Comparison of ENCODE assay signal across 9 mouse cellular contexts in genomic region chr3:150610681-150611101, GRCm38 (mm10).
A peak's percentile ranks its signal among the peaks of the same experiment; 100 is the strongest.
DNase-seq lines count a peak whose midpoint lies in the region; ATAC-seq and TF ChIP-seq lines count a peak whose summit lies in the region.
"Had no signal": no experiment of that assay in that cellular context is flagged by ENCODE, and none has a peak within 500 bp of the region (broad histone marks: within the 10 kb centered on the region; RNA-seq: fewer than 3 reads in every experiment).

No protein-coding gene starts in this region.

- WGBS in forebrain, embryonic 13.5 days, result 82% methylated on average over 15 of the region's 15 CpGs
- WGBS in forebrain, embryonic 11.5 days, result 83% methylated on average over 15 of the region's 15 CpGs
- 5% methylated on average over 15 of the region's 15 CpGs for WGBS in cerebellum, adult 2 months
- WGBS in intestine, embryonic 14.5 days, result 44% methylated on average over 15 of the region's 15 CpGs
- 40% methylated on average over 15 of the region's 15 CpGs for WGBS in limb, embryonic 12.5 days

- no peak for TF ChIP-seq CTCF in cerebellum, adult 2 months (IDR thresholded peaks at IDR 0.05; ENCODE audit: borderline replicate concordance, insufficient read depth, low read depth, low read length)

- H3K4me3 ChIP-seq in forebrain, embryonic 13.5 days, result no peak overlapping the region
- no peak overlapping the region for H3K4me3 ChIP-seq in forebrain, embryonic 11.5 days (ENCODE audit: low read depth, low read length)
- peak overlapping the region; percentile 40 for H3K4me3 ChIP-seq in cerebellum, adult 2 months (replicated peaks; ENCODE audit: insufficient read depth, low read depth, low read length)
- peak overlapping the region; percentile 10 for H3K4me3 ChIP-seq in intestine, embryonic 14.5 days (ENCODE audit: low read depth, low read length)
- H3K4me3 ChIP-seq in limb, embryonic 12.5 days (replicated peaks), result peak overlapping the region; percentile 27
- H3K4me3 ChIP-seq: liver, embryonic 13.5 days had no signal

- H3K9me3 ChIP-seq in forebrain, embryonic 13.5 days (replicated peaks), result no peaks in the 10 kb centered on the region
- H3K9me3 ChIP-seq in forebrain, embryonic 11.5 days (ENCODE audit: control insufficient read depth, low read length), result no peaks in the 10 kb centered on the region
- H3K9me3 ChIP-seq in intestine, embryonic 14.5 days (ENCODE audit: control insufficient read depth, low read length), result no peaks in the 10 kb centered on the region
- no peaks in the 10 kb centered on the region for H3K9me3 ChIP-seq in limb, embryonic 12.5 days
- H3K9me3 ChIP-seq: liver, embryonic 13.5 days had no signal

- DNase-seq in forebrain, embryonic 11.5 days (ENCODE audit: low spot score), result no peak
- peak; percentile 45 to 56 for DNase-seq in cerebellum, adult 2 months
- peak; percentile 32 for DNase-seq in gastrocnemius, adult 18-20 months (ENCODE audit: low spot score)
- peak; percentile 75 for DNase-seq in intestine, embryonic 14.5 days (ENCODE audit: low spot score)
- DNase-seq in ovary, postnatal 10 days (ENCODE audit: low spot score), result peak; percentile 40
- no peak for DNase-seq in thymus, adult 18-20 months
- DNase-seq: liver, embryonic 13.5 days had no signal

- H3K27ac ChIP-seq in forebrain, embryonic 13.5 days, result no peak overlapping the region
- H3K27ac ChIP-seq in forebrain, embryonic 11.5 days (ENCODE audit: low read depth, low read length), result no peak overlapping the region
- H3K27ac ChIP-seq in cerebellum, adult 2 months (ENCODE audit: insufficient read depth, low read length), result no peak overlapping the region
- peak overlapping the region; percentile 72 for H3K27ac ChIP-seq in intestine, embryonic 14.5 days (ENCODE audit: low read depth)
- peak overlapping the region; percentile 72 for H3K27ac ChIP-seq in limb, embryonic 12.5 days
- H3K27ac ChIP-seq: liver, embryonic 13.5 days had no signal

- no peaks in the 10 kb centered on the region for H3K27me3 ChIP-seq in forebrain, embryonic 13.5 days
- no peaks in the 10 kb centered on the region for H3K27me3 ChIP-seq in forebrain, embryonic 11.5 days (ENCODE audit: control insufficient read depth, insufficient read depth, low read length)
- no peaks in the 10 kb centered on the region for H3K27me3 ChIP-seq in cerebellum, adult 2 months (ENCODE audit: control insufficient read depth, insufficient read depth, low read length)
- H3K27me3 ChIP-seq in intestine, embryonic 14.5 days (replicated peaks; ENCODE audit: control insufficient read depth, insufficient read depth, low read length), result no peaks in the 10 kb centered on the region
- no peaks in the 10 kb centered on the region for H3K27me3 ChIP-seq in limb, embryonic 12.5 days
- H3K27me3 ChIP-seq: liver, embryonic 13.5 days had no signal

- no peaks in the 10 kb centered on the region; the same call in 1 of the 2 replicates for H3K4me1 ChIP-seq in forebrain, embryonic 13.5 days
- H3K4me1 ChIP-seq in forebrain, embryonic 11.5 days (replicated peaks; ENCODE audit: control insufficient read depth, insufficient read depth, low read length), result no peaks in the 10 kb centered on the region
- no peaks in the 10 kb centered on the region for H3K4me1 ChIP-seq in cerebellum, adult 2 months (ENCODE audit: control insufficient read depth, insufficient read depth, low read length)
- H3K4me1 ChIP-seq in intestine, embryonic 14.5 days (replicated peaks; ENCODE audit: control insufficient read depth, insufficient read depth, low read length), result no peaks in the 10 kb centered on the region
- no peaks in the 10 kb centered on the region for H3K4me1 ChIP-seq in limb, embryonic 12.5 days (replicated peaks)
- H3K4me1 ChIP-seq: liver, embryonic 13.5 days had no signal

- H3K4me2 ChIP-seq in forebrain, embryonic 13.5 days, result no peak overlapping the region
- H3K4me2 ChIP-seq in forebrain, embryonic 11.5 days (ENCODE audit: low read depth, low read length, severe bottlenecking), result no peak overlapping the region
- peak overlapping the region; percentile 35 for H3K4me2 ChIP-seq in intestine, embryonic 14.5 days (ENCODE audit: low read length)
- peak overlapping the region; percentile 48 for H3K4me2 ChIP-seq in limb, embryonic 12.5 days
- H3K4me2 ChIP-seq: liver, embryonic 13.5 days had no signal

- H3K9ac ChIP-seq in forebrain, embryonic 13.5 days, result no peak overlapping the region
- H3K9ac ChIP-seq in forebrain, embryonic 11.5 days (ENCODE audit: low read length), result no peak overlapping the region
- H3K9ac ChIP-seq in intestine, embryonic 14.5 days (ENCODE audit: low read length), result no peak overlapping the region
- 0 out of 2 replicates have a peak overlapping the region, but pooled peaks have one; percentile 32 for H3K9ac ChIP-seq in limb, embryonic 12.5 days (replicated peaks)
- H3K9ac ChIP-seq: liver, embryonic 13.5 days had no signal

- no peak for TF ChIP-seq POLR2A in cerebellum, adult 2 months (IDR thresholded peaks at IDR 0.05; ENCODE audit: borderline replicate concordance, insufficient read depth, low read length)

- H3K36me3 ChIP-seq in forebrain, embryonic 13.5 days (ENCODE audit: poor library complexity, severe bottlenecking), result no peaks in the 10 kb centered on the region
- no peaks in the 10 kb centered on the region for H3K36me3 ChIP-seq in forebrain, embryonic 11.5 days (ENCODE audit: control insufficient read depth, insufficient read depth, low read length)
- H3K36me3 ChIP-seq in intestine, embryonic 14.5 days (ENCODE audit: control insufficient read depth, insufficient read depth, low read length), result no peaks in the 10 kb centered on the region
- no peaks in the 10 kb centered on the region for H3K36me3 ChIP-seq in limb, embryonic 12.5 days
- H3K36me3 ChIP-seq: liver, embryonic 13.5 days had no signal

- ATAC-seq in forebrain, embryonic 13.5 days, result peak; percentile 74; the same call in 1 of the 2 replicates
- ATAC-seq in forebrain, embryonic 11.5 days (replicated peaks; ENCODE audit: low FRiP score), result no peak
- peak; percentile 60; the same call in 1 of the 2 replicates for ATAC-seq in intestine, embryonic 14.5 days (replicated peaks; ENCODE audit: low FRiP score, low TSS enrichment, low read depth)
- no peak for ATAC-seq in limb, embryonic 12.5 days (ENCODE audit: insufficient number of reproducible peaks, insufficient read depth, low FRiP score, low TSS enrichment, low read depth)

Comparison
In these comparisons a context has a peak if more than half of its experiments do, and no peak if none do; other contexts are left out.
1. ATAC-seq: peak in forebrain, embryonic 13.5 days (single experiment) and intestine, embryonic 14.5 days (single experiment); none in forebrain, embryonic 11.5 days (single experiment) and limb, embryonic 12.5 days (single experiment).
2. H3K27ac ChIP-seq: peak in intestine, embryonic 14.5 days (single experiment) and limb, embryonic 12.5 days (single experiment); none in forebrain, embryonic 13.5 days (single experiment), forebrain, embryonic 11.5 days (single experiment) and cerebellum, adult 2 months (single experiment).
3. H3K4me2 ChIP-seq: peak in intestine, embryonic 14.5 days (single experiment) and limb, embryonic 12.5 days (single experiment); none in forebrain, embryonic 13.5 days (single experiment) and forebrain, embryonic 11.5 days (single experiment).
4. H3K4me3 ChIP-seq: peak in cerebellum, adult 2 months (single experiment), intestine, embryonic 14.5 days (single experiment) and limb, embryonic 12.5 days (single experiment); none in forebrain, embryonic 13.5 days (single experiment) and forebrain, embryonic 11.5 days (single experiment).
5. DNase-seq: peak in cerebellum, adult 2 months (2 of 2), gastrocnemius, adult 18-20 months (single experiment), intestine, embryonic 14.5 days (single experiment) and ovary, postnatal 10 days (single experiment); none in forebrain, embryonic 11.5 days (single experiment) and thymus, adult 18-20 months (0 of 2).